Mouse (Mus musculus): ENCODE measurements at regions not wholly inside any gene's neighbourhood (a gene's known extent, or its start where the extent isn't known, plus 50 kb on each side); places are given as distances from the start of the nearest gene placed in this dataset.

GRCm38 (mm10) chr15:61787046-61787445 is 864.2 kb upstream of the A1bg start:
- TF ChIP-seq CTCF (conservative IDR thresholded peaks at IDR 0.05; ENCODE audit: low read length) = no peak
- no peak for TF ChIP-seq NANOG (IDR thresholded peaks at IDR 0.05; ENCODE audit: borderline replicate concordance, low read length)
